Mouse (Mus musculus): ENCODE results near the gene Lrwd1. TPM values are rescaled to one million over a fixed set of nuclear protein-coding genes. Genes with fewer than 3 reads are reported as not detected.
A peak's percentile ranks its signal among the peaks of the same experiment; 100 is the strongest.

The Lrwd1 gene
- total RNA-seq, 2 experiments from 2014 or later = 31.9 to 51.7 TPM

- ATAC-seq (replicated peaks; ENCODE audit: low FRiP score, poor library complexity, severe bottlenecking) = no peak
These were observed 37.3 kb downstream of the Lrwd1 start for GRCm38 (mm10) chr5:136098536-136098935.

- ATAC-seq (replicated peaks; ENCODE audit: low FRiP score, poor library complexity, severe bottlenecking) = no peak
These were observed 40.8 kb downstream of the Lrwd1 start for GRCm38 (mm10) chr5:136095089-136095488.

DNA sequence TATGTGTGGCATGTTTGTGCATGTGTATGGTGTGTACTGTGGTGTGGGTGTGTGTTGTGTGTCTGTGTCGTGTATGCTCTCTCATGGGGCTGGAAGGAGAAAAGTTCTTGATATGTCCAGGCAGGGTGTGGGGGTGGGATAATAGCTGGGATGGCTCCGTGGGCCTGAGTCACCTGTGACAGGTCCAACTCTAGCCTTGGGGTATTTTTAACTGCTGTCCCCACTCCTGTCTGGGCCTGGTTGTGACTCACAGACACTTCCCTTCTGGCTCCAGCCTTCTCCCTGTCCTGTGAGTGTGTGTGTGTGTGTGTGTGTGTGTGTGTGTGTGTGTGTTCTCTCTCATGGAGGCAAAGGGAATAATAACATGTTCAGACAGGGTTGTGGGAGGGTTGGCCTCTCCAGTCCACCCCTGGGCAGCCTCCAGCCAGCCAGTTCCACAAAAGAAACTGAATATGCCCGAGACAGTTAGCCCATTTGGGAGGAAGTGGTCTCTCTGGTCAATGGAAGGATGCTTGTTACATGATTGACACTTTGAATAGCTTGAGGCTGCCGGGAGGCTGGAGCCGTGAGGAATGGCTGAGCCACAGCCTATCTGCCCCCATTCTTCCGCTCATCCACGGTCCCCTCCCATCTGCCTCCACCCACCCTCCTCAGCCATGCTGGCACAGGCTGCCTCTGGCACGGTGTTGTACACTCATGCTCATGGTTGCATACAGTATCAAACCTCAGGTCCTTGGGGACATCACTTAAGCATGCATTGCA, 41.4 kb downstream of the Lrwd1 start:
- no peak for ATAC-seq (replicated peaks; ENCODE audit: low FRiP score, poor library complexity, severe bottlenecking)

DNA sequence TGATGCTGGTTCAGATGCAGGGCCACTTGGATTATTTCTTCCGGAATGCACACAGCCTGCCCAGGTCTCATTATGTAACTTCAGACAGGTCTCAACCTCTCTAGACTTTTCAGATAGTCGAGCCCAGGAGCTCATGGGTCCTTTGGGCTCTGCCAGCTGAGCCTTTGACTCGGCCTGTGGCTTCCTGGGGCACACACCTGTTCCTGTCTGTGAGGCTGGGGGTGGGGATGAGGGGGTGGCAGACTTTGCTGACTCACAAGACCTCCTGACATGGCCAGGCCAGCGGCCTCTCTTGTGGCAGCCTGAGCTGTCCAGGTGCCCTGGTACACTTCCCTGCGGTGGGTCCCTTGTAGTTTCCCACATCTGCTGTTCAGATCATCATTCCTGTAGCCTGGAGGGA, 43.9 kb downstream of the Lrwd1 start:
- ATAC-seq (replicated peaks; ENCODE audit: low FRiP score, poor library complexity, severe bottlenecking) = 0 out of 2 replicates have a peak, but pooled peaks have one; percentile 31

DNA sequence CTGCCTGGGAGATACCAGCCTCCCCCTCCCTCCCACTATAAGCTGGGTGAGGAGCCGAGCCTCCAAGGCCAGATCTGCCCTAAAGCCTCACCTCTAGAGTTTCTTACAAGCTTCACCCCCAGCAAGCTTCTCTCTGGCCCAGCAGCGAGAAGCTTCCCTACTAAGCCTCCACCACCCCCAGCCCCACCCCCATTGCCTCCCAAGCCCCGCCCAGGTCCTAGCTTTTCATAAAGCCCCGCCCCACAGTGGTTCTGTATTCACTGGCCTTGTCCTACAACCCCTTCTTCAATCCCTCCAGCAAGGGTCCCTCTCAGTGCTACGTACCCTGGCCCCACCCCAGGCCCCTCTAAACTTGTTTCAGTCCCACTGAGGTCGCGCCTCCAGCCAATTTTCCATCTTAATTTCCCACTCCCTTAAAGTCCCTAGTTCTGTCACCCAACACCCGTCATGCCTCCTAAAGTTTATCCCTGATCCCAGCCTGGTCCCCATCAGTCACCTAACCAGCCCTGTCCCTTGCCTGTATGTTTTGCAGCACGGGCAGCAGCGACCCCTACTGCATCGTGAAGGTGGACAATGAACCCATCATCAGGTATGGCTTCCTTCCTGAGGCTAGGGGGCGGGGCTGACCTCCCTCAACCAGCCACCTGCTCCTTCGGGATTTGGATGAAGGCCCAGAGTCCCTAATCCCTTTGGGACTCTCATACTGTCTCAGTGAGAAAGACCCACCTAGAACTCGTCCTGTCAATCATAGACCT, 46.9 kb downstream of the Lrwd1 start:
- no peak for ATAC-seq (replicated peaks; ENCODE audit: low FRiP score, poor library complexity, severe bottlenecking)

GRCm38 (mm10) chr5:136086290-136086689, 49.6 kb downstream of the Lrwd1 start:
- ATAC-seq (replicated peaks; ENCODE audit: low FRiP score, poor library complexity, severe bottlenecking) = no peak

- no peak for ATAC-seq (replicated peaks; ENCODE audit: low FRiP score, poor library complexity, severe bottlenecking)
These were observed 50.8 kb downstream of the Lrwd1 start for GRCm38 (mm10) chr5:136084891-136085651.

DNA sequence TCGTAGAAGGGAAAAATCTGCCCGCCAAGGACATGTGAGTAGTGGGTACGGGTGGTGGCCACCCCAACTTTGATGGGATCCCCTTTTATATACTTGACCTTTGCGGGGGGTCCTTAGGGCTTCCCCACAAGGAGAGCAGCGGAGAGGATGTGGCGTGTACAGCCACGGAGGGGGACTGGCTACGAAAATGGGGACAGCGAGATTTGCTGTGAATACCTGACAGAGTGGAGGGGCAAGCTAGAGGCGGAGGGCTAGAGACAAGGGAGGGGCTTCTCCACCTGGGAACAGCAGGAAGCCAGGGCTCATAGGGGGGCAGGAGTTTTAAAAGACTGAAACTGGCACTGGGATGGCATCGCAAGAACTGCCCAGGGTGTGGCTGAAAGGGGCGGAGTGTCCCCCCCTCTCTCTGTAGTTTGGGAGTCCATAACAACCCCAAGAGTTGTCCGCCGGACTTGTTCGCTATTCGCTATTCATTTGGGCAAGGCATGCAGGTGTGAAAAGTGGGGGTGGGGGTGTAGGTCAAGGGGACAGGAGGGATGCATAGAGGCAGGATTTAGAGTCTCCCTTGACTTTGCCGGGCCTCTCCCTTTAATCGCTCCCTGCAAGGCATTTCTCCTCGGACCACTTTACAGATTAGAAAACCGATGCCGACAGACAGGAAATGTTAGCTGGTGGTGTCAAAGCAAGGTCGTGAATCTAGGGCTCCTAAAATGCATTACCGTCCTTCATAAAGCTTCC, 51.6 kb downstream of the Lrwd1 start:
- no peak for ATAC-seq (replicated peaks; ENCODE audit: low FRiP score, poor library complexity, severe bottlenecking)

GRCm38 (mm10) chr5:136083669-136084107, 52.2 kb downstream of the Lrwd1 start, which contains the start of gene Rasa4:
Rasa4 (plus strand) TSS chr5:136083916.
- peak; percentile 99 for ATAC-seq (replicated peaks; ENCODE audit: low FRiP score, poor library complexity, severe bottlenecking)

DNA sequence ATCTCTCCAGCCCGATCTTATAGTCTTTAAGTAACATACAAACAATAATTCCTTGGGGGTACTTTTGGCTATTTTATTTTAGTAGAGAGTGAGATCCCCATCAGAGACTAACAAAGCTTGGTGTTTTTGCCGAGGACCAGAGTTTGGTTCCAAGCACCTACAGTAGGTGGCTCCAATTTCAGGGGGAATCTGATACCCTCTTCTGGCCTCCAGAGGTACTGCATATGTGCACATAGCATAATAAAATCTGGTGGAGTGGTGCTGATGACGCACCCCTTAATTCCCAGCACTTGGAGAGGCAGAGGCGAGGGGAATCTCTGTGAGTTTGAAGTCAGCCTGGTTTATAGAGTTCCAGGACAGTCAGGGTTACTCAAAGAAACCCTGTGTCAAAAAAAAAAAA, 53.5 kb downstream of the Lrwd1 start:
- no peak for ATAC-seq (replicated peaks; ENCODE audit: low FRiP score, poor library complexity, severe bottlenecking)

DNA sequence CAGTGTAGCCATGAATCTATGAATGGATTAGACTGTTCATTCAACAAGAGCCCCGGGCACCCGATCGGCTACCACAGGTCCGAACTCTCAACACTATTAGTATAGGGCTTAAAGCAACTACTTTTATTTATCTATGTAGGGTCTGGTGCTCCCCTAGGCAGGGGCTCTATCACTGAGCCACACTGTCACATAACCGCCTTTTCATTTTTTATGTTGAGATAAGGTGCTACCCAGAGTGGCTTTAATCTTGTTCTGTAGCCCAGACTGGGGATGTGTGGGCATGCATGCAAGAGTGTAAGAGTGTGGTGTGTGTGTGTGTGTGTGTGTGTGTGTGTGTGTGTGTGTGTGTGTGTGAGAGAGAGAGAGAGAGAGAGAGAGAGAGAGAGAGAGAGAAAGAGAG, 57.7 kb downstream of the Lrwd1 start:
- no peak for ATAC-seq (replicated peaks; ENCODE audit: low FRiP score, poor library complexity, severe bottlenecking)

- ATAC-seq (replicated peaks; ENCODE audit: low FRiP score, poor library complexity, severe bottlenecking) = no peak
These were observed 58.8 kb downstream of the Lrwd1 start for GRCm38 (mm10) chr5:136077001-136077550.

- ATAC-seq (replicated peaks; ENCODE audit: low FRiP score, poor library complexity, severe bottlenecking) = no peak
These were observed 59.6 kb downstream of the Lrwd1 start for GRCm38 (mm10) chr5:136076284-136076683.

- ATAC-seq (replicated peaks; ENCODE audit: low FRiP score, poor library complexity, severe bottlenecking) = no peak
These were observed 60.8 kb downstream of the Lrwd1 start for GRCm38 (mm10) chr5:136075076-136075475.

DNA sequence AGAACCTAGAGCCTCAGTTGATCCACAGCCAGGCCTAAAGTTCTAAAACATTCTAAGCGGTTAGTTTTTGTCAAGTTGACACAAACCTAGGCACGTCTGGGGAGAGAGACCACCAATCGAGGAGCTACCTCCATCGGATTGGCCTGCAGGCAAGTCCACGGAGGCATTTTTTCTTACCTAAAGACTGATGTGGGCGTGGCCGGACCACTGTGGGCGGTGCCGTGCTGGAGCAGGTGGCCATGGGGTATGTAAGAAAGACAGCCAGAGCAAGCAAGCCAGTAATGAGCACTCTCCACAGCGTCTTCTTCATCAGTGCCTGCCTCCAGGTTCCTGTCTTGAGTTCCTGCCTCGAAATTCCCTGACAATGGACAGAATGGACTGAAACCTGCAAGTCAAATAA, 62.3 kb downstream of the Lrwd1 start:
- no peak for ATAC-seq (replicated peaks; ENCODE audit: low FRiP score, poor library complexity, severe bottlenecking)

DNA sequence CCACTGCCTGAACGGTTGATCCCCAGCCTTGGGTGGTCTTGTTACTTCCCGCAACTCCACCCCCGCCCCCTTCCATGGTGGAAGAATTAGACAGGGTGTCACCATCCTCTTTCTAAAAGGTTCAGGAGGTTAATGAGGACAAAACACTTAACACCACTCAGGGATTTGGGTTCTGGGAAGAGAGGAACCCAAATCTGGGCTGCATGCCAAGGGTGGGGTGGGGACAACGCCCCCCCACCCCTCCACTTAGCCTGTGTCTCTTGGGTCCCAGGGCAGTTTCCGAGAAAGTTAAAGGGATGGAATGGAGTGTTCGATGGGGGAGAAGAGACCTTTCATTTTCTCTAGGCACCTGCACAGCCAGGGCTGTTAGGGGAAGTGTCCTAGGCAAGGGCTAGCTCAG, 62.8 kb downstream of the Lrwd1 start:
- ATAC-seq (replicated peaks; ENCODE audit: low FRiP score, poor library complexity, severe bottlenecking) = no peak

Measured in erythroid progenitor cell, adult 5-6 weeks (primary cell).